Mouse (Mus musculus) liver, postnatal 0 days (tissue): ENCODE data around the gene H2-Q2.
"Not testable (repeated sequence)": the region's sequence is repeated elsewhere in the genome, so short reads cannot be mapped to it uniquely, and the experiment has no call there.

Experiments used
- CTCF ChIP-seq: sonication (generic); IDR thresholded peaks from 2 replicates; pipeline ENCODE4 v1.5.1; 2016; ENCODE audit warnings: antibody characterized with exemption, low read depth
- EP300 ChIP-seq: IDR thresholded peaks from 2 replicates; pipeline ENCODE4 v1.6.1; 2016; ENCODE audit warnings: antibody characterized with exemption, low read depth, mild to moderate bottlenecking

- TF ChIP-seq CTCF, EP300: not testable (repeated sequence)
Measured at GRCm38 (mm10) chr17:35392671-35393070, 50.6 kb downstream of the H2-Q2 start.
